Mouse (Mus musculus): ENCODE measurements around the gene St3gal3. TPM values are rescaled to one million over a fixed set of nuclear protein-coding genes. Genes with fewer than 3 reads are reported as not detected.

The St3gal3 gene
- polyA plus RNA-seq, 1 experiment from 2014 or later = 6.7 TPM

- H3K4me2 ChIP-seq (ENCODE audit: low read depth, low read length) = no peak overlapping the region
- no peak overlapping the region for H3K27ac ChIP-seq (ENCODE audit: low read length)
- H3K4me1 ChIP-seq (replicated peaks; ENCODE audit: control insufficient read depth, insufficient read depth, low read length) = peaks cover 34% of the 10 kb centered on the region
- H3K4me3 ChIP-seq (ENCODE audit: low read length) = no peak overlapping the region
- no peaks in the 10 kb centered on the region for H3K9me3 ChIP-seq (ENCODE audit: control insufficient read depth, low read length)
- H3K9ac ChIP-seq (ENCODE audit: low read length) = no peak overlapping the region
- no peaks in the 10 kb centered on the region for H3K27me3 ChIP-seq (ENCODE audit: control insufficient read depth, insufficient read depth, low read depth, low read length)
- WGBS = 61% methylated on average over 8 of the region's 8 CpGs
- ATAC-seq (ENCODE audit: low read depth) = no peak
- H3K36me3 ChIP-seq (ENCODE audit: control insufficient read depth, insufficient read depth, low read length) = no peaks in the 10 kb centered on the region
These were observed 80.1 kb downstream of the St3gal3 start for GRCm38 (mm10) chr4:118054615-118055014.

GRCm38 (mm10) chr4:118053904-118054303 lies 80.8 kb downstream of the St3gal3 start:
- Histone ChIP-seq H3K4me3 (ENCODE audit: low read length) (no peak overlapping the region), H3K4me1 (replicated peaks; ENCODE audit: control insufficient read depth, insufficient read depth, low read length) (peaks cover 36% of the 10 kb centered on the region), H3K9me3 (ENCODE audit: control insufficient read depth, low read length) (no peaks in the 10 kb centered on the region), H3K27me3 (ENCODE audit: control insufficient read depth, insufficient read depth, low read depth, low read length) (no peaks in the 10 kb centered on the region), H3K4me2 (ENCODE audit: low read depth, low read length) (no peak overlapping the region), H3K9ac (ENCODE audit: low read length) (no peak overlapping the region), H3K27ac (ENCODE audit: low read length) (no peak overlapping the region), H3K36me3 (ENCODE audit: control insufficient read depth, insufficient read depth, low read length) (no peaks in the 10 kb centered on the region)
- ATAC-seq (ENCODE audit: low read depth) = no peak
- 78% methylated on average over 6 of the region's 6 CpGs for WGBS

- ATAC-seq (ENCODE audit: low read depth) = peak; percentile 91
- H3K36me3 ChIP-seq (ENCODE audit: control insufficient read depth, insufficient read depth, low read length) = no peaks in the 10 kb centered on the region
- no peak overlapping the region for H3K4me3 ChIP-seq (ENCODE audit: low read length)
- 29% methylated on average over 12 of the region's 12 CpGs for WGBS
- H3K27ac ChIP-seq (ENCODE audit: low read length) = peak overlapping the region; percentile 81
- no peaks in the 10 kb centered on the region for H3K27me3 ChIP-seq (ENCODE audit: control insufficient read depth, insufficient read depth, low read depth, low read length)
- no peaks in the 10 kb centered on the region for H3K9me3 ChIP-seq (ENCODE audit: control insufficient read depth, low read length)
- H3K9ac ChIP-seq (ENCODE audit: low read length) = no peak overlapping the region
- peaks cover 14% of the 10 kb centered on the region; the same call in 1 of the 2 replicates for H3K4me1 ChIP-seq (replicated peaks; ENCODE audit: control insufficient read depth, insufficient read depth, low read length)
- no peak overlapping the region for H3K4me2 ChIP-seq (ENCODE audit: low read depth, low read length)
These were observed 85.0 kb downstream of the St3gal3 start for GRCm38 (mm10) chr4:118049606-118050302.

- no peaks in the 10 kb centered on the region for H3K9me3 ChIP-seq (ENCODE audit: control insufficient read depth, low read length)
These were observed 90.2 kb downstream of the St3gal3 start for GRCm38 (mm10) chr4:118044510-118044909.

GRCm38 (mm10) chr4:118043331-118044002 lies 91.2 kb downstream of the St3gal3 start:
- ATAC-seq (ENCODE audit: low read depth) = no peak
- Histone ChIP-seq H3K4me2 (ENCODE audit: low read depth, low read length) (no peak overlapping the region), H3K27me3 (ENCODE audit: control insufficient read depth, insufficient read depth, low read depth, low read length) (no peaks in the 10 kb centered on the region), H3K9me3 (ENCODE audit: control insufficient read depth, low read length) (no peaks in the 10 kb centered on the region), H3K36me3 (ENCODE audit: control insufficient read depth, insufficient read depth, low read length) (no peaks in the 10 kb centered on the region), H3K4me3 (ENCODE audit: low read length) (no peak overlapping the region), H3K27ac (ENCODE audit: low read length) (no peak overlapping the region), H3K9ac (ENCODE audit: low read length) (no peak overlapping the region), H3K4me1 (replicated peaks; ENCODE audit: control insufficient read depth, insufficient read depth, low read length) (no peaks in the 10 kb centered on the region; the same call in 1 of the 2 replicates)
- WGBS = 77% methylated on average over 8 of the region's 8 CpGs

More at GRCm38 (mm10) chr4:118044510-118044909, 90.2 kb downstream of the St3gal3 start:
- WGBS = 51% methylated on average over 9 of the region's 9 CpGs
- no peak overlapping the region for H3K27ac ChIP-seq (ENCODE audit: low read length)
- no peak for ATAC-seq (ENCODE audit: low read depth)
- H3K4me2 ChIP-seq (ENCODE audit: low read depth, low read length) = no peak overlapping the region
- H3K4me1 ChIP-seq (replicated peaks; ENCODE audit: control insufficient read depth, insufficient read depth, low read length) = peaks cover 6% of the 10 kb centered on the region; the same call in 1 of the 2 replicates
- no peak overlapping the region for H3K4me3 ChIP-seq (ENCODE audit: low read length)
- H3K9ac ChIP-seq (ENCODE audit: low read length) = no peak overlapping the region
- no peaks in the 10 kb centered on the region for H3K27me3 ChIP-seq (ENCODE audit: control insufficient read depth, insufficient read depth, low read depth, low read length)
- no peaks in the 10 kb centered on the region for H3K36me3 ChIP-seq (ENCODE audit: control insufficient read depth, insufficient read depth, low read length)

GRCm38 (mm10) chr4:118042671-118043320 lies 91.9 kb downstream of the St3gal3 start:
- no peak overlapping the region for H3K27ac ChIP-seq (ENCODE audit: low read length)
- no peaks in the 10 kb centered on the region; the same call in 1 of the 2 replicates for H3K4me1 ChIP-seq (replicated peaks; ENCODE audit: control insufficient read depth, insufficient read depth, low read length)
- H3K9ac ChIP-seq (ENCODE audit: low read length) = no peak overlapping the region
- no peaks in the 10 kb centered on the region for H3K27me3 ChIP-seq (ENCODE audit: control insufficient read depth, insufficient read depth, low read depth, low read length)
- no peak overlapping the region for H3K4me3 ChIP-seq (ENCODE audit: low read length)
- ATAC-seq (ENCODE audit: low read depth) = no peak
- WGBS = 66% methylated on average over 7 of the region's 7 CpGs
- H3K9me3 ChIP-seq (ENCODE audit: control insufficient read depth, low read length) = no peaks in the 10 kb centered on the region
- no peaks in the 10 kb centered on the region for H3K36me3 ChIP-seq (ENCODE audit: control insufficient read depth, insufficient read depth, low read length)
- H3K4me2 ChIP-seq (ENCODE audit: low read depth, low read length) = no peak overlapping the region

GRCm38 (mm10) chr4:118041145-118041544 lies 93.6 kb downstream of the St3gal3 start:
- Histone ChIP-seq H3K27ac (ENCODE audit: low read length) (no peak overlapping the region), H3K36me3 (ENCODE audit: control insufficient read depth, insufficient read depth, low read length) (no peaks in the 10 kb centered on the region), H3K4me1 (replicated peaks; ENCODE audit: control insufficient read depth, insufficient read depth, low read length) (peaks cover 8% of the 10 kb centered on the region), H3K9ac (ENCODE audit: low read length) (no peak overlapping the region), H3K4me3 (ENCODE audit: low read length) (no peak overlapping the region), H3K4me2 (ENCODE audit: low read depth, low read length) (no peak overlapping the region), H3K9me3 (ENCODE audit: control insufficient read depth, low read length) (no peaks in the 10 kb centered on the region), H3K27me3 (ENCODE audit: control insufficient read depth, insufficient read depth, low read depth, low read length) (no peaks in the 10 kb centered on the region)
- WGBS = 69% methylated on average over 9 of the region's 9 CpGs
- no peak for ATAC-seq (ENCODE audit: low read depth)

GRCm38 (mm10) chr4:118040650-118041049 lies 94.1 kb downstream of the St3gal3 start:
- Histone ChIP-seq H3K36me3 (ENCODE audit: control insufficient read depth, insufficient read depth, low read length) (no peaks in the 10 kb centered on the region), H3K4me2 (ENCODE audit: low read depth, low read length) (no peak overlapping the region), H3K27ac (ENCODE audit: low read length) (no peak overlapping the region), H3K27me3 (ENCODE audit: control insufficient read depth, insufficient read depth, low read depth, low read length) (no peaks in the 10 kb centered on the region), H3K9ac (ENCODE audit: low read length) (no peak overlapping the region), H3K4me3 (ENCODE audit: low read length) (no peak overlapping the region), H3K9me3 (ENCODE audit: control insufficient read depth, low read length) (no peaks in the 10 kb centered on the region), H3K4me1 (replicated peaks; ENCODE audit: control insufficient read depth, insufficient read depth, low read length) (peaks cover 8% of the 10 kb centered on the region)
- 70% methylated on average over 4 of the region's 4 CpGs for WGBS
- ATAC-seq (ENCODE audit: low read depth) = no peak

GRCm38 (mm10) chr4:118039964-118040363 lies 94.8 kb downstream of the St3gal3 start:
- Histone ChIP-seq H3K9ac (ENCODE audit: low read length) (no peak overlapping the region), H3K27me3 (ENCODE audit: control insufficient read depth, insufficient read depth, low read depth, low read length) (no peaks in the 10 kb centered on the region), H3K27ac (ENCODE audit: low read length) (no peak overlapping the region), H3K36me3 (ENCODE audit: control insufficient read depth, insufficient read depth, low read length) (no peaks in the 10 kb centered on the region), H3K9me3 (ENCODE audit: control insufficient read depth, low read length) (no peaks in the 10 kb centered on the region), H3K4me3 (ENCODE audit: low read length) (no peak overlapping the region), H3K4me1 (replicated peaks; ENCODE audit: control insufficient read depth, insufficient read depth, low read length) (peaks cover 8% of the 10 kb centered on the region), H3K4me2 (ENCODE audit: low read depth, low read length) (no peak overlapping the region)
- WGBS = 82% methylated on average over 5 of the region's 5 CpGs
- no peak for ATAC-seq (ENCODE audit: low read depth)
